Mouse (Mus musculus) thymus, adult 18-20 months (tissue): ENCODE measurements around the gene Rec8.

Experiments used
- DNase-seq, 2 experiments: peaks; one replicate each; pipeline ENCODE4 v3.0.0; 2022; ENCODE audit warnings: mixed read lengths in 2 of 2

Gene Rec8

DNA sequence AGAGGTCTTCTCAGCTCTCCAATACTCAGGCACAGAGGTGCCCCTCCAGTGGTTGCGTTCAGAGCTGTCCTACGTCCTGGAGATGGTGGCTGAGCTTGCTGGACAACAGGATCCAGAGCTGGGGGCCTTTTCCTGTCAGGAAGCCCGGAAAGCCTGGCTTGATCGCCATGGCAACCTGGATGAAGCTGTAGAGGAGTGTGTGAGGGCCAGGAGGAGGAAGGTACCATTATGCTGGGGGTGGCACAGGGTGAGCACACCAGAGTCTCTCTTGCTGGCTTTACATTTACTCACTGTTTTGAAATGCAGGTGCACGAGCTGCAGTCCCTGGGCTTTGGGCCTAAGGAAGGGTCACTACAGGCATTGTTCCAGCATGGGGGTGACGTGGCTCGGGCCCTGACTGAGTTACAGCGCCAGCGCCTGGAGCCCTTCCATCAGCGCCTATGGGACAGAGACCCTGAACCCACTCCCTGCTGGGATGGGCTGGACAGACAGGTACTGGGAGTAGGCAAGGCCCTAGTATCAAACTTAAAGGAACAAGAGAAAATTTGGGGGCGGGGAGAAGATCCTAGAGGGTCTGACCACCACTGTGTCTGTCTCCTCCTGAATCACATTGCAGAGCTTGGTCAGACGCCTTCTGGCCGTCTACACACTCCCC lies 21.7 kb upstream of the Rec8 start:
- no peak for DNase-seq

DNA sequence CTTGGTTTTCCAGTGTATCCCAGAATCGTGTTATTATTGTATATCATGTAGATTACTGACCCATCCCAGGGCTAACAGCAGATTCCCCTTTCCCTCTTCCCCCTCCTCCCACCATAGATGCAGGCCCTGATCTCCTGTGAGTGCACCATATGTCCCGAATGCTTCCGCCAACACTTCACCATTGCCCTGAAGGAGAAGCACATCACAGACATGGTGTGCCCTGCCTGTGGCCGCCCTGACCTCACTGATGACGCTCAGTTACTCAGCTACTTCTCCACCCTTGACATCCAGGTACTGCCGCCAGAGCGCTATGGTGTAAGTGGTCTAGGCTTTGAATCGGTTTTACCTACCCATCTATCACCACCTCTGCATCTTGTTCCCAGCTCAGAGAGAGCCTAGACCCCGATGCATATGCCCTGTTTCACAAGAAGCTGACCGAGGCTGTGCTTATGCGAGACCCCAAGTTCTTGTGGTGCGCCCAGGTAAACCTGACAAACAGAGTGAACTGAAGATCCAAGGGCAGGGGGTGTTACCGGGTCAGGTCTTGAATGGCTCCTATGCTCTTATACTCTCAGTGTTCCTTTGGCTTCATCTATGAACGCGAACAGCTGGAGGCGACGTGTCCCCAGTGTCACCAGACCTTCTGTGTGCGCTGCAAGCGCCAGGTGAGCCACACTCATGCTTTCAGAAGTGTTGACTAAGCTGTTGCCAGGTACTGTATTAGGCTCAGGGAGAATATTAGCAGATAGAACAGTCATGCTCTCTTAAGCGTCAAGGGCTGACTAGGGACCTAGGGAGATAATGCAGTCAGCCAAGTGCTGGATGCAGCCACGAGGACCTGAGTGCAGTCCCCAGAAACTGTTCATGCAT lies 19.1 kb upstream of the Rec8 start:
- DNase-seq = no peak

DNA sequence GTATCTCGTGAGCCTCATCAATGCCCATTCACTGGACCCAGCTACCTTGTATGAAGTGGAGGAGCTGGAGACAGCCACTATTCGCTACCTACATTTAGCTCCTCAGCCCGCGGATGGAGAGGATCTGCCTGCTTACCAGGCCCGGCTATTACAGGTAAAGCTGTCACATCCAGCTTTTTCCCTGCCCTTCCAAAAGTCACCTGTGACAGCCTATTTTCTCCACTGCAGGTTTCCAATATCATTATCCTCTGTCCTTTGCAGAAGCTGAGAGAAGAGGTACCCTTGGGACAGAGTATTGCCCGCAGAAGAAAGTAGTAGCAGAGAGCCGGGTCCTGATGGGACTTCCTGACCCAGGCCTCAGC lies 14.6 kb upstream of the Rec8 start, which contains the start of gene Irf9:
Gene Irf9, plus strand, starts transcription at position 301 of the 362 bp plus-strand sequence.
- no peak for DNase-seq

DNA sequence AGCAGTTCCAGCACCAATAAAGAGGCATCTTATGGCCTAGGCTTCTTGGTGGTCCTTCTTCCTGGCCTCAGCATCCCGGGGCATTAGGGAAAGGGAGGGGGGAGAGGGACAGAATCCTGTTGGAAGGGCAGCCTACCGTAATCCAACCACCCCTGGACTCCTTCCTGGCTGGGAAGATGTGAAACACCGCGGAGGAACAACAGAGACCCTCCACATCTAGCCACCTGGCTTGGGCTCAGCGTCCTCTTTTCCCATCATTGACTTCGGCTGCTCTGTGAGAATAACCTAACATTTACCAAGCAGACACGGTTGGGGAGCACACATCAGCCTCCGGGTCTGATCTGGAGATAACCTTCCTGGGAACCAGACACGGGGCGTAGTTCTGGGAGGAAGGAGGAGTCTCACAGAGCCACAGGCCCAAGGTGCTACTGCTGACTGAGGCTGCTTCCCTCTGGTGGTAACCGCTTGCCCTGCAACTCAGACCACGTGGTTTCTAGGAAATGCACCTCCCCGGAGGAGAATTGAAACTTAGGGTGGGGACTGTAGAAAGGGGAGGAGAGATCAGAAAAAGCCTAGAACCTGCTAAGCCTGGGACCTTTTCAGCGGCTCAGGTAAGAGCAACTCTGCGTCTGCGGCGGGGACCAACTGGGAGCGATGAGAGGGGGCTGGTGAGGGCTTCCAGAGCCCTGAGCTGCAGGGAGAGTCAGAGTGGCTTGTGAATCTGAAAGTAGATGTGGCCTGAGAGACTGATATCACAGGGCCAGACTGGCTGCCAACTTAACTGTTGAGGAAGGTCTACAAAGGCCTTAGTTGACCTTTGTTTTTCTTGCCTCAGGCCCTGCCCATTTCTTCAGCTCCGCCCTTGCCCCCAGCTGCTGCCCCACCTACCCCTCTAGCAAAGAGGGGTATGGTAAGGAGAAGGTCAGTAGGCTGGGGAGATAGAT lies 13.9 kb upstream of the Rec8 start:
- peak; percentile 86 to 92 for DNase-seq

DNA sequence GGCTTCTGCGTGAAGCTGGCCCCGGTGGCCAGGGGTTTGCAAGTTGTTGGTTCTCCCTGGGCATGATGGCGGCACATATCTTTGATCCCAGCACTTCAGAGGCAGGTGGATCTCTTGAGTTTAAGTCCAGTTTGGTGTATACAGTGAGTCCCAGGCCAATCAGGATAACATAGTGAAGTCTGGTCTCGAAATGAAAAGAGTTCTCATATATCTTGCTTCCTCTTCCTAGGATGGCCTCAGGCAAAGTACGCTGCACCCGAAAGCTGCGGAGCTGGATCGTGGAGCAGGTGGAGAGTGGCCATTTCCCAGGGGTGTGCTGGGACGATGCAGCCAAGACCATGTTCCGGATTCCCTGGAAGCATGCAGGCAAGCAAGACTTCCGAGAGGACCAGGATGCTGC lies 13.0 kb upstream of the Rec8 start:
- DNase-seq = no peak

DNA sequence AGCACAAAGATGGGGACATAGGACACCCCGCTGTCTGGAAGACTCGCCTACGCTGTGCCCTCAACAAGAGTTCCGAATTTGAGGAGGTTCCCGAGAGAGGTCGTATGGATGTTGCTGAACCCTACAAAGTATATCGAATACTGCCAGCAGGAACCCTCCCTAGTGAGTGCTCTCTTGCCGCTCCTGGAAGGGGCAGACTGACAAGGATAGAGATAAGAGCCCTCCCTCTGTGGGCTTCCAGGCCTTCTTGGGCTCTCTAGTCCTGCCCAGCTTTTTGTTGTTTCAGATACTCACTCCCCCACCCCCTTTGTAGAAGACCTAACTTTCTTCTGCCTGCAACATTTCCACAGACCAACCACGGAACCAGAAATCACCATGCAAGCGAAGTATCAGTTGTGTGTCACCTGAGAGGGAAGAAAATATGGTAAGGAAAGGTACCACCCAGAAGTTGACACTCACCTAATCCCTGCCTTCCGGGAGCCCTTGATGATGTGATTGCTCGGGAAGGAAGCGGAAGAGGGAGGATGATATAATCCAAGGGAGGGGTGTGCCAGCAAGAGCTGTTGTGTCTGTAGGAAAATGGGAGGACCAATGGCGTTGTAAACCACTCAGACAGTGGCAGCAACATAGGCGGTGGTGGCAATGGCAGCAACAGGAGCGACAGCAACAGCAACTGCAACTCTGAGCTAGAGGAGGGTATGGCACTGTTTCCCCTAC lies 11.9 kb upstream of the Rec8 start:
- no peak for DNase-seq

DNA sequence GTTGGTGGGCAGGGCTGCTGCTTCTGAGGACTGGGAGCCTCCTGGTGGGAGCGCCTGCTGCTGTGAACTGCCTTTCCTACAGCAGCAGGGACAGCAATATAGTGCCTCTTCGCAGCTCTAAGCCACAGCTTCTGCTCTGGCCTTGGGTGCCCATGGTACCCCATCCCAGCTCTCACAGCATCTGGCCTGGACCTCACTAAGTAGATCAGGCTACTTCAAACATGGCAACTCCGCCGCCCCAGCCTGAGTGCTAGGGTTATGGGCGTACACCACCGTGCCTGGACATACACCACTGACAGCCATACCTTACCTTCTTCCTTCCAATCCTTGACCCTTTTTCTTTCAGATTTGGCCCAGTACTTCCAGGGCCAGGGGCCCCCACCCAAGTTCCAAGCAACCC lies 9.5 kb upstream of the Rec8 start:
- DNase-seq = no peak

DNA sequence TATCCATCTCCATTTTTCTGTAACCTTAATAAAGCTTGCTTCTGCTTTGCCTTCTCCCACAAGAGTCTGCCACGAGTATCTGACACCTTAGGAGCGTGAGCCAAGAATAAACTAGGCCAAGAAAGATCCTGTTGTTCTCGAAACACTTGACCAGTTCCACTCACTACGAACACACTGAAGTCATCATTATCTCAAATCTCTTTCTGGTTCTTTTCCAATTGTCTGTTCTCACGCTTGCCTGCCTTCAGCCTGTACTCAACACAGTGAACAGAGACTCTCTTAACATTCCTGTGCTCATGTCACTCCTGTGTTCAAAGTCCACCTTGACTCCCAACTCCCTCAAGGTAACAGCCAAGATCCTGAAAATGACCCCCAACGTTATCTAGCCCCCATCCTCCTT lies 4.5 kb upstream of the Rec8 start:
- DNase-seq = no peak

DNA sequence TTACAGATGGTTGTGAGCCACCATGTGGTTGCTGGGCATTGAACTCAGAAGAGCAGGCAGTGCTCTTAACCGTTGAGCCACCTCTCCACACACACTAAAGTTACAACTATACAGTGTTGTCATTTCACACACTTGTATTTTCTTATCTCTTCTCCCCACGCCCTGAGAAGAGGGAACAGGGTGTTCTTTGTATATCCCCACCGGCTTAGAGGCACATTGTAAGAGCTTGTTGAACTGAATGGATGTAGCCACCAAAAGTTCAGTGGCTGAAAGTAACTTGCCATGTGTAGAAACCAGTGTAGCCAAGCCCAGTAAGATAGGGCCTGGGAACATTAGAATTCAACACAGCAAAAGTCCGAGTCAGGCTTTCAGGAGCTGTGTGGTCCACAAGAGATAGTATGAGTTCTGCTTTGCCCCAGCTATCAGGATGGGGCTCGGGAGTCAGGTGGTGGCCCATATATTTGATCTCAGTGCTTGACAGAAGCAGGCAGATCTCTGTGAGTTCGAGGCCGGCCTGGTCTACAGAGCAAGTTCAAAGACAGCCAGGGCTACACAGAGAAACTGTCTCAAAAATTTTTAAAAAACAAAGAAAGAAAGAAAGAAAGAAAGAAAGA lies 3.2 kb upstream of the Rec8 start:
- no peak for DNase-seq

DNA sequence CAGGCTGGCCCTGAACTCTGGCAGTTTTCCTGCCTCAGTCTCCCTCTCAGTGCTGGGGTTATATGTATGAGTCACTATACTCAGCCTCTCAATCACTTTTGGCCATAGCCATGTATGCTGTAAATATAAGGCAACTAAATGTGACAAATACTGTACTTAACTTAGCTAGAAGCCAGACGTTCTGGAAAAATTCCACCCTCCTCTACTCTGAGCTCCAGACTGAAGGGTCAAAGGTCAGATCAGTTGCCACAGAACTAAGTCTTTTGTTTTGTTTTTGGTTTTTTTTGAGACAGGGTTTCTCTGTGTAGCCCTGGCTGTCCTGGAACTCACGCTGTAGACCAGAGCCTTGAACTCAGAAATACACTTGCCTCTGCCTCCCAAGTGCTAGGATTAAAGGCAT lies 2.0 kb upstream of the Rec8 start:
- no peak for DNase-seq

DNA sequence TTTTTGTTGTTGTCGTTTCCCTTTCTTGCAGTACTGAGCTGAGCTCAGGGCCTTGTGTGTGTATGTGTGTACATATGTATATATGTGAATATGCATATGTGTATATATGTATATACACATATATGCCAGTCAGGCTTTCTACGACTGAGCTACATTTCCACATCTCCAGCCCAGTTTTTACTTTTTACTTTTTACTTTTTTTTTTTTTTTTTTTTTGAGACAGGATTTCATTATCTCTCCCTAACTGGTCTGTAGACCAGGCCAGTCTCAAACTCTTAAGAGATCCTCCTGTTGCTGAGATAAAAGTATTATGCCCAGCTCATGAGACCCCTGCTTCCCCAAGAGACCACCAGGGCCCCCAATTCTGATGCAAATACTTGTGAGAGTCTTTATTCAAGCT lies 993 bp upstream of the Rec8 start:
- DNase-seq = no peak

DNA sequence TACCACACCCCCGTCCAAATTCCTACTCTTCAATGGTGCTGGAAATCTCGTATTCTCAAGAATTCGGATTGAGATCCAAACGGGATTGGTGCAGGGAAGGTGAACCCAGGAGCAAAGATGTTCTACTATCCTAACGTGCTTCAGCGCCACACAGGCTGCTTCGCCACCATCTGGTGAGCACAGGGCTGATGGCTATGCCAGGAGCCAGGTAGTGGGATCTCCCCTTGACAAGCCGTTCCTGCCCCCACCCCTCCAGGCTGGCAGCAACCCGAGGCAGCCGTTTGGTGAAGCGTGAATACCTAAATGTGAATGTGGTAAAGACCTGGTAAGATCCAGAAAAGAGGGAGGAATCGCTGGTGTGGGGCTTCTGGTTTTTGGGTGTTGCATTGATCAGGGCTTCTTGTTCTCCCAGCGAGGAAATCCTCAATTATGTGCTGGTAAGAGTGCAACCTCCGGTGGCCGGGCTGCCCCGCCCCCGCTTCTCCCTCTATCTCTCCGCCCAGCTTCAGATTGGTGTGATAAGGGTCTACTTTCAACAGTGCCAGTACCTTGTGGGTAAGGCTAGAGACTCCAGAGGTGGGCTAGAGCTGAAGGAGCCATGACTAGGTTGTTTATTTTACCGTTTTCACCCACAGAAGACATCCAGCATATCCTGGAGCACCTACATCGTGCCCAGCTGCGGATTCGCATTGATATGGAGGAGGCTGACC lies 804 bp downstream of the Rec8 start:
- DNase-seq = no peak

DNA sequence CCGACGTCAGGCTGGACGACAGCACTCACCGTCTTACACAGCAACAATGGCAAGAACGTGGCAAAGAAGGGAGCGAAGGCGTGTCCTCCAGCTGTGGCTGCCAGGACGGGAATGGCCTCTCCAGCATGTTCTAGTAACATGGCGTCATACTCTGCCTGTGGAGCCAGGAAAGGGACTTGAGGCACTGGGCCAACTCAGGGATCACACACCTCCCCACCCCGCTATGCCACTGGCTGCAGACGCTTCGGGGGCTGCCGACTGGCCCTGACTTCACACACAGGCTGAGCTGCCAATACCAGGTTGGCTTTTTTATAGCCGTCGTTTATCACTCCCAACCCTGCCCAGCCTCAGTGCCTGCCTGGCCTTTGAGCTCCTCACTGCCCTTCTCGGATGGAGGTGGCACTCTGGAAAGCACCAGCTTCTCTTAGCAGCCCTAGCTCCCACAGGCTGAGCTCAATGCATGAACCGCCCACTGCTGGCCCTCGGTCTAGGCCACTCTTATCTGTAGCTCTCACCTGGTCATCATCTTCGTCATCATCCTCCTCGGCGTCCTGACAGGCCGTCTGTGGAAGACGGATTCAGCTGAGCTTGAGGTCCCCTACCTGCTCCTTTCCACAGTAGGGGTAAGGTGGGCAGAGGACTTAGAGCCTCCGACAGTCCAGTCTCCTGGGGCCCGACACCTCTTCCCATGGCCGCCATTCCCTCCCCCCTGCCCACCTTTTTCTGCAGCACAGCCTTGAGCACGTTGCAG lies 10.4 kb downstream of the Rec8 start:
- DNase-seq = no peak

DNA sequence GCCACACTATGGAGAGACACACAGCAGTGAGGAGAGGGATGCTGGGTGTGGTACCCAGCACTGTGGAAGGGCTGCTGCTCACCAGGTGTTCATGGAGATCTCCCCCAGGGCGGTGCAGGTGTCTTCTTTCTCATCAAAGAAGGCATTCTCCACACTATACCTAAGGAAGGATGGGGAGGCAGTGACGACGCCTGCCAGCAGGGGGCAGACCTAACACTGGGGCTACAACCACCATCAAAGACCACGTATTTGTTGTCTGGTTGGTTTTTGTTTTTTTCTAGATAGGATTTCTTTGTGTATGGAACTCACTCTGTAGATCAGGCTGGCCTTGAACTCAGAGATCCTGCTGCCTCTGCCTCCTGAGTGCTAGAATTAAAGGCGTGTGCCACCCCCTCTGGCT lies 11.5 kb downstream of the Rec8 start:
- peak; percentile 47 to 57 for DNase-seq

DNA sequence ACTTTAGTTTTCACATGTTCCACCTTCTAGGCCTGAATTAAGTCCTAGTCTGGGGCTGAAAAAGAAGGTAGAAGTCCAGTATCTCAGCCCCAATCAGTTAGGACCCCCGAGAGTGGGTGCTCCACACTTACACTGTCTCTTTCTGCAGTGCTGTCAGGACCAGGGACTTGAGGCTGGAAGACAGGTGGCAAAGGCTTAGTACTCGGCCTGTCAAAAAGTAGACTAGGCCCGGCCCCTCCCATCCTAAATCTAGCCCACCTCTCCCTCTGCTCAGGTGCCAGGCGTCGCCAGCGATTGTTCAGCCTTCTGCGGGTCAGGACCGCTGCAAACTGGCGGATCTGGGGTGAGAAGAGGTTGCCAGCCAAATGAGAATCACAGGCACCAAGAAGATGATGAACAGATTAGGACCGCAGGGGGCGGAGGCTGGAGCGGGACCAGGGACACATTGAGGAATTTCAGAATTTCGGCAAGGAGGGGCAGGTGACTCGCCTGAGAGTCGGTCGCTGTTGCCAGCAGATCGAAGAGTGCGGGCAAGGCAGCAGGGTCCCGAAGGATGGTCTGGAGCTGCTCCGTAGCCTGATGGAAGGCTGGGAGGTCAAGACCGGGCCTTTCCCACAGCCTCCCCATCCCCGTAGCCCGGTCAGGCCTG lies 17.2 kb downstream of the Rec8 start:
- no peak for DNase-seq

DNA sequence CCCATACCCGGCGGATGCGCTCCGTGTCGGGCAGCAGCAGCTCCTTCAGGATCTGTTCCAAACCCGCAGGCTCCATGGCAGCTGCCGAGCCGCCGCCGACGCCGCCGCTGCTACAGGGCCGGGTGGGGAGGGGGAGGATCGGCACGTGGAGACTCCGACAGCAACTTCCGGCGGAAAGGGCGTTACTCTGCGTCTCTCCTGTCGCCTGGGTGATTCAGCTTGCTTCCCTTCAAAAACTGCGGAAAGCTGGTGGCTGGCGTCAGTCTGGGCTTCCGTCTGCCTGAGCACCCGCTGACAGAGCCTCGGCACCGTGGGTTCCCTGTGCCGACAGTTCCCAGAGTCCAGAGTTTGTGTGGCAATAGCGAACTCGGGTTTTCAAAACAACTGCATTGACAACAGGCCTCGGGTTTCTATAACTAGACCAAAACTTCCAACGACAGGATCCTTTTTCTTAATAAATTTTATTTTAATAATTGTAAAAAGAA lies 17.7 kb downstream of the Rec8 start, which contains the start of gene Ipo4:
Gene Ipo4, minus strand, starts transcription at position 435 of the 485 bp plus-strand sequence.
- DNase-seq = peak; percentile 80 to 84

DNA sequence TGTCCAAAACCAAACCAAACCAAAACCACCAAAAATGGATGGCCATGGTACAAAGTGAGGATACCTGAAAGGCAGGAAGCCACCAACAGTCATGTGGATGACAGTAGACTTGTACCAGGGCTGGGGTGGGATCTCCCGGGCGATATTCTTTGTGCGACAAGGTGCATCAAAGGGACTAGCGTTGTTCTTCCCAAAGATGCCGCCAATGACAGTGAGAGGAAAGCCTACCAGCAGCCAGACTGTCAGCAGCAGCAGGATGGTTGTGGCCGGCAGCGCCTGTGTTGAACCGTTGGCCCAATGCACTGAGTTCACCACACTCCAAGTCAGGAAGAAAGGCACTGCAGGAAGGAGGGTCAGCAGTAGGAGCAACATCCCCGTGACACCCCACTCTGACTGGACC lies 20.0 kb downstream of the Rec8 start, which contains the start of gene Gm49378:
Gene Gm49378, minus strand, starts transcription at position 101 of the 400 bp plus-strand sequence.
- DNase-seq = no peak

DNA sequence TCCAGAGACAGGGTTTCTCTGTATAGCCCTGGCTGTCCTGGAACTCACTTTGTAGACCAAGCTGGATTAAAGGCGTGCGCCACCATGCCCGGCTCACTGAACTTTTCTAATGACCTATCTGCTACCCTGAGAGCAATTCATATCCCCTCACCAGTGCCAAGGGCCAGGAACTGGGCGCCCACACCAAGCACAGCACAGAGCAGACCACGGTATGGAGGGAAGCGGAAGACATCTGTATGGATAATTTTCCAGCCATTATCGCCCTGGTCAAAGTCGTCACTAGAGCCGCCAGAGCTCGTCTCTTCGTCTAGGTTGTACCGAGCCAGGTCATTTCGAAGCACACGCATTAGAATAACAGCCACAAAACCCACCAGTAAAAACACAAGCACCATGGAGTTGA lies 23.0 kb downstream of the Rec8 start:
- no peak for DNase-seq

DNA sequence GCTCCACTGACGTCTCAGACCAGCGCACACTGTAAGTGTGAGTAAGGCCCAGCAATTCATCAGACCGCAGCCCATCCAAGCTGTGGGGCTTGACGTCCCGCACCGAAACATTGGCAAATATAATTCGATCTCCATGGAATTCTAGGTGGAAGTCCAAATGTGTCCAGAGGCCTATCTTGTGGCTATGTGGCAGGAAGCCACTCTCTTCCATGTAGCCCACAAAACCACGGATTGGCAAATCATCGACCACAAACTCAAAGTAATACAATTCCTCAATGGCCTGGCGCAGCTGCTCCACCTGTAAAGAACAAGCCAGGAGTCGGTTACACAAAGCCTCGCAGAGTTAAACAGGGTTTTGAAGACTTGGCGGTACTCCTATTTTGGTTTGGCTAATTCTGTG lies 23.5 kb downstream of the Rec8 start:
- no peak for DNase-seq

DNA sequence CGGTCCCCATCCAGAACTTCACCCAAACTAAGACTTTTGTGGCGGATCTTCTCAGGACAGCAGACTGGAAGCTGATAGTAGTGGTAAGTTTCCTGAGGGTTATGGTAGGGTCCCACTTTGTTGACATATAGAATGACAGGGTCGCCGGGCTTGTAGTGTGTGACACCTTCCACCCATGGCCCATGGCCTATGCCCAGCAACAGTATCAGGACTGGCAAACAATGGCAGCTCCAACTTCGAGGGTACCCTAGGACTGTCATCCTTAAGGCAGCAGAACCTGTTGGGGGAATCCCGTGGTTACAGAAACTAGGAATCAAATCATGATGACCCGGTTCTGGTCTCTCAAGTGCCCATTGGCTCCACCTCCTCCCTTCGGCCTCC lies 24.8 kb downstream of the Rec8 start:
- DNase-seq = no peak
